Mouse (Mus musculus) thymus, adult 2 months (tissue): ENCODE data around the gene Slc1a4. TPM values are rescaled to one million over a fixed set of nuclear protein-coding genes. Genes with fewer than 3 reads are reported as not detected.

Experiments
- DNase-seq: peaks from one replicate; pipeline ENCODE4 v3.0.0; 2021
- H3K27ac ChIP-seq: fragments of 200-500 bp; 2 replicates; pipeline ENCODE4 v1.5.1; 2012; ENCODE audit warnings: low read length, control low read depth; ENCODE audit not compliant: control insufficient read depth, insufficient read depth
- H3K27me3 ChIP-seq: fragments of 200-500 bp; 2 replicates; pipeline ENCODE4 v1.6.1; 2012; ENCODE audit warnings: mild to moderate bottlenecking, low read length, moderate library complexity, mixed read lengths; ENCODE audit not compliant: control insufficient read depth, insufficient read depth
- H3K36me3 ChIP-seq: fragments of 200-500 bp; 2 replicates; pipeline ENCODE4 v1.6.1; 2012; ENCODE audit warnings: mild to moderate bottlenecking, low read length, moderate library complexity; ENCODE audit not compliant: control insufficient read depth, insufficient read depth
- H3K4me1 ChIP-seq: fragments of 200-500 bp; replicated peaks from 2 replicates; pipeline ENCODE4 v1.6.1; 2012; ENCODE audit warnings: low read length; ENCODE audit not compliant: control insufficient read depth, insufficient read depth
- H3K4me3 ChIP-seq: fragments of 200-500 bp; 2 replicates; pipeline ENCODE4 v1.5.1; 2012; ENCODE audit warnings: mild to moderate bottlenecking, low read length, control low read depth, moderate library complexity; ENCODE audit not compliant: control insufficient read depth, insufficient read depth
- CTCF ChIP-seq: fragments of 200-500 bp; IDR thresholded peaks from 2 replicates; pipeline ENCODE4 v1.5.1; 2012; ENCODE audit warnings: mild to moderate bottlenecking, control low read depth, low read length, moderate library complexity, borderline replicate concordance; ENCODE audit not compliant: control insufficient read depth, poor library complexity, insufficient read depth; ENCODE audit errors: extremely low read depth
- POLR2A ChIP-seq: fragments of 200-500 bp; IDR thresholded peaks from 2 replicates; pipeline ENCODE4 v1.6.1; 2012; ENCODE audit warnings: mild to moderate bottlenecking, low read length, control low read depth, moderate library complexity; ENCODE audit not compliant: control insufficient read depth, poor library complexity, insufficient read depth; ENCODE audit errors: extremely low read depth
- WGBS: fragments of 180-500 bp; shearing (Covaris S2); methylation state at CpG from one replicate; pipeline ENCODE4 v1.1.7; 2018; 5-methylcytosine and 5-hydroxymethylcytosine counted together
- polyA plus RNA-seq: library from polyadenylated mRNA; depleted of rRNA; stranded (reverse); fragments of >200 nt; gene quantifications from 2 replicates; pipeline ENCODE4 v1.2.3, GENCODE M21; 2012; rRNA removed

Slc1a4 gene
- polyA plus RNA-seq, 1 experiment = 4.7 TPM

GRCm38 (mm10) chr11:20269885-20270284, 62.6 kb downstream of the Slc1a4 start:
- Histone ChIP-seq H3K27me3 (no peaks in the 10 kb centered on the region), H3K36me3 (no peaks in the 10 kb centered on the region), H3K4me3 (no peak overlapping the region), H3K4me1 (no peaks in the 10 kb centered on the region), H3K27ac (no peak overlapping the region)
- DNase-seq = no peak
- TF ChIP-seq CTCF = no peak
- TF ChIP-seq POLR2A = no peak
- 79% methylated on average over 6 of the region's 6 CpGs for WGBS

GRCm38 (mm10) chr11:20262628-20263380, 69.7 kb downstream of the Slc1a4 start:
- no peaks in the 10 kb centered on the region for H3K4me1 ChIP-seq
- TF ChIP-seq POLR2A = no peak
- no peak for TF ChIP-seq CTCF
- DNase-seq = no peak

GRCm38 (mm10) chr11:20254791-20255190, 77.7 kb downstream of the Slc1a4 start:
- peaks cover 2% of the 10 kb centered on the region for H3K4me1 ChIP-seq
- no peaks in the 10 kb centered on the region for H3K36me3 ChIP-seq
- no peaks in the 10 kb centered on the region for H3K27me3 ChIP-seq
- no peak overlapping the region for H3K27ac ChIP-seq
- no peak overlapping the region for H3K4me3 ChIP-seq
- WGBS = 94% methylated on average over 4 of the region's 4 CpGs
- TF ChIP-seq CTCF = no peak
- no peak for TF ChIP-seq POLR2A
- no peak for DNase-seq

More at GRCm38 (mm10) chr11:20262628-20263380, 69.7 kb downstream of the Slc1a4 start:
- no peaks in the 10 kb centered on the region for H3K27me3 ChIP-seq
- no peak overlapping the region for H3K4me3 ChIP-seq
- WGBS = 67% methylated on average over 8 of the region's 8 CpGs
- no peaks in the 10 kb centered on the region for H3K36me3 ChIP-seq
- no peak overlapping the region for H3K27ac ChIP-seq

- DNase-seq = no peak
- Histone ChIP-seq H3K27me3 (no peaks in the 10 kb centered on the region), H3K36me3 (no peaks in the 10 kb centered on the region), H3K4me3 (no peak overlapping the region), H3K27ac (no peak overlapping the region), H3K4me1 (peaks cover 5% of the 10 kb centered on the region)
- WGBS = 87% methylated on average over 2 of the region's 2 CpGs
- TF ChIP-seq POLR2A = no peak
- TF ChIP-seq CTCF = no peak
These were observed 79.4 kb downstream of the Slc1a4 start for GRCm38 (mm10) chr11:20253088-20253487.

Other genes with a start within 250 kb of the Slc1a4 start
- gene Actr2, start 219.8 kb downstream of the Slc1a4 start, polyA plus RNA-seq = 40.8 and 41.7 TPM in 2 replicates
- gene Rab1a, start 131.3 kb downstream of the Slc1a4 start, polyA plus RNA-seq = 38.3 and 38.8 TPM in 2 replicates
- 31.6 and 33.6 TPM in 2 replicates for gene Cep68, start 83.3 kb downstream of the Slc1a4 start, polyA plus RNA-seq
- gene Sertad2, start 210.5 kb upstream of the Slc1a4 start, polyA plus RNA-seq = 50.6 and 55.4 TPM in 2 replicates